Comparison of ENCODE assay signal across 7 mouse cellular contexts in genomic region chr10:22608799-22609357, GRCm38 (mm10). TPM values are rescaled to one million over a fixed set of nuclear protein-coding genes. Genes with fewer than 3 reads are reported as not detected.
A peak's percentile ranks its signal among the peaks of the same experiment; 100 is the strongest.
DNase-seq lines count a peak whose midpoint lies in the region; ATAC-seq and TF ChIP-seq lines count a peak whose summit lies in the region.

No protein-coding gene starts in this region.

- H3K9me3 ChIP-seq in forebrain, embryonic 10.5 days: no peaks in the 10 kb centered on the region
- no peaks in the 10 kb centered on the region for H3K9me3 ChIP-seq in intestine, postnatal 0 days (ENCODE audit: control insufficient read depth)
- no peaks in the 10 kb centered on the region for H3K9me3 ChIP-seq in midbrain, embryonic 11.5 days (ENCODE audit: control insufficient read depth, low read length)

- no peaks in the 10 kb centered on the region for H3K27me3 ChIP-seq in forebrain, embryonic 10.5 days (ENCODE audit: poor library complexity, severe bottlenecking)
- no peaks in the 10 kb centered on the region for H3K27me3 ChIP-seq in intestine, postnatal 0 days (replicated peaks; ENCODE audit: control insufficient read depth, insufficient read depth, low read length)
- H3K27me3 ChIP-seq in midbrain, embryonic 11.5 days (ENCODE audit: control insufficient read depth, insufficient read depth, low read length): no peaks in the 10 kb centered on the region

- H3K4me2 ChIP-seq in intestine, postnatal 0 days (replicated peaks; ENCODE audit: low read depth): 0 out of 2 replicates have a peak overlapping the region, but pooled peaks have one; percentile 7
- peak overlapping the region; percentile 35 for H3K4me2 ChIP-seq in midbrain, embryonic 11.5 days

- H3K4me1 ChIP-seq in forebrain, embryonic 10.5 days: peaks cover 32% of the 10 kb centered on the region
- no peaks in the 10 kb centered on the region for H3K4me1 ChIP-seq in intestine, postnatal 0 days (replicated peaks; ENCODE audit: control insufficient read depth, insufficient read depth, low read length)
- peaks cover 10% of the 10 kb centered on the region for H3K4me1 ChIP-seq in midbrain, embryonic 11.5 days (ENCODE audit: control insufficient read depth, insufficient read depth, low read length)

- 2% methylated on average over 11 of the region's 11 CpGs for WGBS in forebrain, embryonic 10.5 days
- 12% methylated on average over 11 of the region's 11 CpGs for WGBS in intestine, postnatal 0 days
- WGBS in midbrain, embryonic 11.5 days: under 1% methylated on average over 11 of the region's 11 CpGs

- no peak overlapping the region for H3K9ac ChIP-seq in intestine, postnatal 0 days (ENCODE audit: low read depth, low read length)
- peak overlapping the region; percentile 54 for H3K9ac ChIP-seq in midbrain, embryonic 11.5 days (ENCODE audit: low read length)

- H3K36me3 ChIP-seq in forebrain, embryonic 10.5 days (replicated peaks): no peaks in the 10 kb centered on the region
- no peaks in the 10 kb centered on the region for H3K36me3 ChIP-seq in intestine, postnatal 0 days (ENCODE audit: control insufficient read depth, insufficient read depth)
- no peaks in the 10 kb centered on the region for H3K36me3 ChIP-seq in midbrain, embryonic 11.5 days (ENCODE audit: control insufficient read depth, insufficient read depth, low read length)

- H3K27ac ChIP-seq in forebrain, embryonic 10.5 days: peak overlapping the region; percentile 89
- H3K27ac ChIP-seq in intestine, postnatal 0 days (ENCODE audit: low read depth, low read length): no peak overlapping the region
- H3K27ac ChIP-seq in midbrain, embryonic 11.5 days (ENCODE audit: low read depth, low read length): peak overlapping the region; percentile 79

- peak; percentile 23 for DNase-seq in testis, postnatal 14 days (ENCODE audit: low spot score)
- DNase-seq in testis, postnatal 10 days (ENCODE audit: low spot score): no peak
- DNase-seq in forebrain, embryonic 10.5 days (ENCODE audit: extremely low spot score, low spot score): peak; percentile 85
- DNase-seq in midbrain, embryonic 11.5 days (ENCODE audit: low spot score, missing footprints): peak; percentile 94
- peak; percentile 10 for DNase-seq in skeletal muscle tissue, adult 2 months (ENCODE audit: low read depth, low spot score)

- no peak for TF ChIP-seq CTCF in intestine, postnatal 0 days (IDR thresholded peaks at IDR 0.05; ENCODE audit: low read depth)

- H3K4me3 ChIP-seq in forebrain, embryonic 10.5 days: peak overlapping the region; percentile 32
- no peak overlapping the region for H3K4me3 ChIP-seq in intestine, postnatal 0 days (ENCODE audit: low read depth, low read length)
- peak overlapping the region; percentile 9; the same call in 1 of the 2 replicates for H3K4me3 ChIP-seq in midbrain, embryonic 11.5 days (ENCODE audit: low read depth, low read length)

- ATAC-seq in intestine, postnatal 0 days: no peak
- peak; percentile 89 for ATAC-seq in midbrain, embryonic 11.5 days (ENCODE audit: low FRiP score)
- no peak for ATAC-seq in megakaryocyte-erythroid progenitor cell, adult 5-6 weeks (replicated peaks; ENCODE audit: low FRiP score, low TSS enrichment, poor library complexity, severe bottlenecking)

RNA-seq across cellular contexts. Expression of gene Slc2a12, which starts 35.9 kb away (rescaled TPM):
- polyA plus RNA-seq in forebrain, embryonic 10.5 days (2016; fragmentation: Nextera tagmentation; extraction: Ambion mirVana): 1.4 and 1.5 TPM in 2 replicates
- 0.27 and 0.30 TPM in 2 replicates for polyA plus RNA-seq in intestine, postnatal 0 days (2015; fragmentation: Nextera tagmentation; extraction: Ambion mirVana)
- polyA plus RNA-seq in midbrain, embryonic 11.5 days (2014; fragmentation: Nextera tagmentation; extraction: Ambion mirVana): 3.2 and 4.2 TPM in 2 replicates
- total RNA-seq in megakaryocyte-erythroid progenitor cell, adult 5-6 weeks (2014; fragmentation: Nextera tagmentation): not detected in 2 replicates
- not detected in 2 replicates for total RNA-seq in megakaryocyte-erythroid progenitor cell, adult 5-6 weeks (2017)
